Mouse (Mus musculus) cerebellum, adult 8-10 months (tissue): Measurements from ENCODE around the gene Hrct1.
A peak's percentile ranks its signal among the peaks of the same experiment; 100 is the strongest.

Experiments used
- DNase-seq: peaks from one replicate; pipeline ENCODE4 v3.0.0; 2022

The Hrct1 gene

GRCm38 (mm10) chr4:43726995-43727394 is at the start of gene Hrct1:
Gene Hrct1 (plus strand): TSS chr4:43727188.
- DNase-seq: no peak

GRCm38 (mm10) chr4:43678541-43678940 is 48.4 kb upstream of the Hrct1 start:
- no peak for DNase-seq

- no peak for DNase-seq
These were observed 47.5 kb upstream of the Hrct1 start for GRCm38 (mm10) chr4:43679416-43680043.

GRCm38 (mm10) chr4:43690021-43690420 is 37.0 kb upstream of the Hrct1 start:
- DNase-seq: no peak

GRCm38 (mm10) chr4:43691026-43691425 is 36.0 kb upstream of the Hrct1 start:
- DNase-seq: no peak

- no peak for DNase-seq
These were observed 33.2 kb upstream of the Hrct1 start for GRCm38 (mm10) chr4:43693806-43694241.

GRCm38 (mm10) chr4:43694439-43695248 is 32.3 kb upstream of the Hrct1 start:
- DNase-seq: no peak

- DNase-seq: no peak
These were observed 31.7 kb upstream of the Hrct1 start for GRCm38 (mm10) chr4:43695249-43695671.

GRCm38 (mm10) chr4:43696561-43696960 is 30.4 kb upstream of the Hrct1 start:
- peak; percentile 27 for DNase-seq

- DNase-seq: no peak
These were observed 26.3 kb upstream of the Hrct1 start, which contains the start of gene Olfr70 for GRCm38 (mm10) chr4:43700707-43701106. Gene Olfr70 (minus strand): TSS chr4:43700807.

- no peak for DNase-seq
These were observed 23.5 kb upstream of the Hrct1 start for GRCm38 (mm10) chr4:43703439-43703838.

- no peak for DNase-seq
These were observed 23.1 kb upstream of the Hrct1 start for GRCm38 (mm10) chr4:43703851-43704250.

GRCm38 (mm10) chr4:43705991-43706390 is 21.0 kb upstream of the Hrct1 start:
- DNase-seq: no peak

- no peak for DNase-seq
These were observed 17.1 kb upstream of the Hrct1 start, which contains the start of gene Olfr71 for GRCm38 (mm10) chr4:43709869-43710268. Gene Olfr71 (minus strand): TSS chr4:43710255.

GRCm38 (mm10) chr4:43711821-43712220 is 15.2 kb upstream of the Hrct1 start:
- peak; percentile 87 for DNase-seq

- no peak for DNase-seq
These were observed 13.3 kb upstream of the Hrct1 start for GRCm38 (mm10) chr4:43713652-43714219.

- no peak for DNase-seq
These were observed 6.3 kb upstream of the Hrct1 start for GRCm38 (mm10) chr4:43720491-43721228.

- DNase-seq: no peak
These were observed 4.8 kb upstream of the Hrct1 start for GRCm38 (mm10) chr4:43722191-43722590.

- peak; percentile 20 for DNase-seq
These were observed 2.2 kb upstream of the Hrct1 start for GRCm38 (mm10) chr4:43724764-43725163.

- DNase-seq: no peak
These were observed 577 bp upstream of the Hrct1 start for GRCm38 (mm10) chr4:43726228-43726993.

GRCm38 (mm10) chr4:43727718-43728575 is 959 bp downstream of the Hrct1 start:
- no peak for DNase-seq
